Mouse (Mus musculus): ENCODE measurements around the gene Col4a4. TPM values are rescaled to one million over a fixed set of nuclear protein-coding genes. Genes with fewer than 3 reads are reported as not detected.

Col4a4 gene
- not detected in 2 replicates for total RNA-seq (2017)

- ATAC-seq (replicated peaks in 1 of 2; ENCODE audit: insufficient read depth in 1 of 2, low FRiP score in 2 of 2, low TSS enrichment in 1 of 2, low read depth in 1 of 2, poor library complexity in 2 of 2, severe bottlenecking in 2 of 2) = peak; percentile 46 to 48
These were observed at the start of gene Col4a4, which contains the start of gene Col4a3 for GRCm38 (mm10) chr1:82586713-82587399. Col4a4 (minus strand) TSS chr1:82586849. Col4a3 (plus strand) TSS chr1:82586921.

GRCm38 (mm10) chr1:82636321-82636720 lies 49.7 kb upstream of the Col4a4 start:
- no peak for ATAC-seq (replicated peaks in 1 of 2; ENCODE audit: insufficient read depth in 1 of 2, low FRiP score in 2 of 2, low TSS enrichment in 1 of 2, low read depth in 1 of 2, poor library complexity in 2 of 2, severe bottlenecking in 2 of 2)

GRCm38 (mm10) chr1:82635254-82635620 lies 48.6 kb upstream of the Col4a4 start:
- ATAC-seq (replicated peaks in 1 of 2; ENCODE audit: insufficient read depth in 1 of 2, low FRiP score in 2 of 2, low TSS enrichment in 1 of 2, low read depth in 1 of 2, poor library complexity in 2 of 2, severe bottlenecking in 2 of 2) = no peak

- ATAC-seq (replicated peaks in 1 of 2; ENCODE audit: insufficient read depth in 1 of 2, low FRiP score in 2 of 2, low TSS enrichment in 1 of 2, low read depth in 1 of 2, poor library complexity in 2 of 2, severe bottlenecking in 2 of 2) = no peak
These were observed 48.0 kb upstream of the Col4a4 start for GRCm38 (mm10) chr1:82634545-82635253.

- no peak for ATAC-seq (replicated peaks in 1 of 2; ENCODE audit: insufficient read depth in 1 of 2, low FRiP score in 2 of 2, low TSS enrichment in 1 of 2, low read depth in 1 of 2, poor library complexity in 2 of 2, severe bottlenecking in 2 of 2)
These were observed 44.6 kb upstream of the Col4a4 start for GRCm38 (mm10) chr1:82631169-82631792.

GRCm38 (mm10) chr1:82629495-82629894 lies 42.8 kb upstream of the Col4a4 start:
- ATAC-seq (replicated peaks in 1 of 2; ENCODE audit: insufficient read depth in 1 of 2, low FRiP score in 2 of 2, low TSS enrichment in 1 of 2, low read depth in 1 of 2, poor library complexity in 2 of 2, severe bottlenecking in 2 of 2) = no peak

- ATAC-seq (replicated peaks in 1 of 2; ENCODE audit: insufficient read depth in 1 of 2, low FRiP score in 2 of 2, low TSS enrichment in 1 of 2, low read depth in 1 of 2, poor library complexity in 2 of 2, severe bottlenecking in 2 of 2) = no peak
These were observed 41.0 kb upstream of the Col4a4 start for GRCm38 (mm10) chr1:82627652-82628051.

- ATAC-seq (replicated peaks in 1 of 2; ENCODE audit: insufficient read depth in 1 of 2, low FRiP score in 2 of 2, low TSS enrichment in 1 of 2, low read depth in 1 of 2, poor library complexity in 2 of 2, severe bottlenecking in 2 of 2) = no peak
These were observed 38.8 kb upstream of the Col4a4 start for GRCm38 (mm10) chr1:82625474-82625873.

GRCm38 (mm10) chr1:82624934-82625333 lies 38.3 kb upstream of the Col4a4 start:
- ATAC-seq (replicated peaks in 1 of 2; ENCODE audit: insufficient read depth in 1 of 2, low FRiP score in 2 of 2, low TSS enrichment in 1 of 2, low read depth in 1 of 2, poor library complexity in 2 of 2, severe bottlenecking in 2 of 2) = no peak

GRCm38 (mm10) chr1:82619981-82620380 lies 33.3 kb upstream of the Col4a4 start:
- ATAC-seq (replicated peaks in 1 of 2; ENCODE audit: insufficient read depth in 1 of 2, low FRiP score in 2 of 2, low TSS enrichment in 1 of 2, low read depth in 1 of 2, poor library complexity in 2 of 2, severe bottlenecking in 2 of 2) = no peak

GRCm38 (mm10) chr1:82618592-82618991 lies 31.9 kb upstream of the Col4a4 start:
- ATAC-seq (replicated peaks in 1 of 2; ENCODE audit: insufficient read depth in 1 of 2, low FRiP score in 2 of 2, low TSS enrichment in 1 of 2, low read depth in 1 of 2, poor library complexity in 2 of 2, severe bottlenecking in 2 of 2) = no peak

- ATAC-seq (replicated peaks in 1 of 2; ENCODE audit: insufficient read depth in 1 of 2, low FRiP score in 2 of 2, low TSS enrichment in 1 of 2, low read depth in 1 of 2, poor library complexity in 2 of 2, severe bottlenecking in 2 of 2) = no peak
These were observed 31.4 kb upstream of the Col4a4 start for GRCm38 (mm10) chr1:82618001-82618400.

- no peak for ATAC-seq (replicated peaks in 1 of 2; ENCODE audit: insufficient read depth in 1 of 2, low FRiP score in 2 of 2, low TSS enrichment in 1 of 2, low read depth in 1 of 2, poor library complexity in 2 of 2, severe bottlenecking in 2 of 2)
These were observed 25.5 kb upstream of the Col4a4 start for GRCm38 (mm10) chr1:82612061-82612660.

GRCm38 (mm10) chr1:82608646-82609262 lies 22.1 kb upstream of the Col4a4 start:
- no peak for ATAC-seq (replicated peaks in 1 of 2; ENCODE audit: insufficient read depth in 1 of 2, low FRiP score in 2 of 2, low TSS enrichment in 1 of 2, low read depth in 1 of 2, poor library complexity in 2 of 2, severe bottlenecking in 2 of 2)

GRCm38 (mm10) chr1:82605856-82606255 lies 19.2 kb upstream of the Col4a4 start:
- no peak for ATAC-seq (replicated peaks in 1 of 2; ENCODE audit: insufficient read depth in 1 of 2, low FRiP score in 2 of 2, low TSS enrichment in 1 of 2, low read depth in 1 of 2, poor library complexity in 2 of 2, severe bottlenecking in 2 of 2)

GRCm38 (mm10) chr1:82605347-82605746 lies 18.7 kb upstream of the Col4a4 start:
- no peak for ATAC-seq (replicated peaks in 1 of 2; ENCODE audit: insufficient read depth in 1 of 2, low FRiP score in 2 of 2, low TSS enrichment in 1 of 2, low read depth in 1 of 2, poor library complexity in 2 of 2, severe bottlenecking in 2 of 2)

- no peak for ATAC-seq (replicated peaks in 1 of 2; ENCODE audit: insufficient read depth in 1 of 2, low FRiP score in 2 of 2, low TSS enrichment in 1 of 2, low read depth in 1 of 2, poor library complexity in 2 of 2, severe bottlenecking in 2 of 2)
These were observed 16.7 kb upstream of the Col4a4 start for GRCm38 (mm10) chr1:82603198-82603950.
